Mouse (Mus musculus): ENCODE data around the gene Hist1h3g. TPM values are rescaled to one million over a fixed set of nuclear protein-coding genes. Genes with fewer than 3 reads are reported as not detected.

Hist1h3g gene
- total and polyA plus RNA-seq, 2 experiments from 2014 or later = 2.4 to 709 TPM

DNA sequence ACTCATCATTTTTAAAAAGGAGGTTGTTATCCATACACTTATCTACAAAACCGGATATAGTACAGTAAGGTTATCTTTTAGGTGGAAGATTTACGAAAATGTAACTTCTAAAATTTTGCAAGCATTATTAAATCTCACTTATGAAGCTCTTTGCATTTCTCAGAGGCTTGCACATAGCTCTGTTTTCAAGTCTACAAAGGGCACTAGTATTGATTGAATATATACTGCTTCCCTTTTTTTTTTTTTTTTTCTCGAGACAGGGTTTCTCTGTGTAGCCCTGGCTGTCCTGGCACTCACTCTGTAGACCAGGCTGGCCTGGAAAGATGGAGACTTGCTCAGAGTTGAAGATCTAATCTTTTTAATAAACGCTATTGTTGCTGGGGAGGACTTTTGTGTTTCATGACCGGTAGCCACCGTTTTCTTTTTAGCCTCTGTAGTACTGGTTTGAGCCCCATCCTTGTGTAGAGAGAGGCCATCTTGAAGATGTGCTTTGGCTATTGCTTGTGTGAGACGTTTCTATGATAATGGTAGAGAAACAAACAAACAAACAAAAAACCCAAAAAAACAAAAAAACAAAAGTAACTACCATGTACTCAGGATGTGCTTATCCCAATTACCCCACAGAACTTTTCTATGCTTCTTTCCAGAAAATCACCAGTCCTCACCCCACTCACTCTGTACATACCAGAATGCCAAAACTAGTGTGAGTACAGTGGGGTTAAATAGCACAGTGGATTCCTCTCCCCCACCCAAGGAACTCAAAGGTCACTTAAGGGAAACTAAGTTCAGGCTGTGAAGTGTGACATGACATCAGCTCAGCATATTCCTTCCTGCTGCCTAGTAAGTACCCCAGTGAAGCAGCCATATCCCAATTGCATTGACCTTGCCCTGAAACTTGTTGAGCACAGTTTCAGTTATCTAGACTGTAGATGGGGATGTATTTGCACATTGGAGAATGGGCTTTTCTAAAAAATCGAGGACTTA lies 17.0 kb downstream of the Hist1h3g start:
- Histone ChIP-seq H3K9ac (replicated peaks; ENCODE audit: low read depth, low read length) (peak overlapping the region; percentile 50; the same call in 1 of the 2 replicates), H3K4me3 (ENCODE audit: low read depth, low read length) (peak overlapping the region; percentile 47), H3K27ac (ENCODE audit: low read depth) (peak overlapping the region; percentile 85), H3K27me3 (ENCODE audit: control insufficient read depth, insufficient read depth, low read length) (no peaks in the 10 kb centered on the region), H3K4me2 (ENCODE audit: low read depth, low read length) (peak overlapping the region; percentile 59), H3K9me3 (replicated peaks; ENCODE audit: control insufficient read depth, low read length) (no peaks in the 10 kb centered on the region), H3K4me1 (ENCODE audit: control insufficient read depth, insufficient read depth) (peaks cover 5% of the 10 kb centered on the region; the same call in 1 of the 2 replicates), H3K36me3 (replicated peaks; ENCODE audit: control insufficient read depth, insufficient read depth, low read length) (no peaks in the 10 kb centered on the region)
- DNase-seq (ENCODE audit: low spot score) (no peak), ATAC-seq (ENCODE audit: insufficient read depth, low read depth) (no peak)
- 46% methylated on average over 8 of the region's 8 CpGs for WGBS
- TF ChIP-seq CTCF (IDR thresholded peaks at IDR 0.05; ENCODE audit: low read depth) (no peak), EP300 (IDR thresholded peaks at IDR 0.05; ENCODE audit: low read depth) (no peak)

DNA sequence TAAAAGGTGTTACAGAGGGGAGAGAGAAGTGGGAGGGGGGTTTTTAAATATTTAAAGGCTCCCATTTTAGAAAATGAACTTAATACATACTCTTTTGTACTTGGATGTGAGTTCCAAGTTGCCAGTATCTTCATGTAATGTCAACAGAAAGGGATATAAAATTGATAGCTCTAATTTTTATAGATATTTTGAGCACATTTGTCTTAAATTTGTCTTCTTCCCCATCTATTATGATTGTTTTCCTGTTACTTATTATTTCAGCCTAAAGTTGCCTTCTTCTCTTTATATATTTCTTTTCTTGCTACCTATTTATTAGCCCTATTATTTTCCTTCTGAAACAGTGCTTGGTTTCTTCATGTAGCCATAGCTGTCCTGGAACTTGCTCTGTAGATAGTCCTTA lies 17.7 kb downstream of the Hist1h3g start, which contains the start of gene Hist1h1d:
Gene Hist1h1d, plus strand, starts transcription at position 301 of the 400 bp plus-strand sequence.
- DNase-seq (ENCODE audit: low spot score) (no peak), ATAC-seq (ENCODE audit: insufficient read depth, low read depth) (no peak)
- Histone ChIP-seq H3K4me2 (ENCODE audit: low read depth, low read length) (peak within 1 kb of the TSS; percentile 85; the same call in 1 of the 2 replicates), H3K4me3 (ENCODE audit: low read depth, low read length) (no peak within 1 kb of the TSS), H3K9ac (replicated peaks; ENCODE audit: low read depth, low read length) (no peak within 1 kb of the TSS), H3K27ac (ENCODE audit: low read depth) (peak within 1 kb of the TSS; percentile 85; the same call in 1 of the 2 replicates), H3K9me3 (replicated peaks; ENCODE audit: control insufficient read depth, low read length) (no peaks in the 10 kb centered on the region), H3K36me3 (replicated peaks; ENCODE audit: control insufficient read depth, insufficient read depth, low read length) (no peaks in the 10 kb centered on the region), H3K4me1 (ENCODE audit: control insufficient read depth, insufficient read depth) (peaks cover 5% of the 10 kb centered on the region; the same call in 1 of the 2 replicates), H3K27me3 (ENCODE audit: control insufficient read depth, insufficient read depth, low read length) (no peaks in the 10 kb centered on the region)
- no peak for TF ChIP-seq EP300 (IDR thresholded peaks at IDR 0.05; ENCODE audit: low read depth)
- TF ChIP-seq CTCF (IDR thresholded peaks at IDR 0.05; ENCODE audit: low read depth) = no peak

DNA sequence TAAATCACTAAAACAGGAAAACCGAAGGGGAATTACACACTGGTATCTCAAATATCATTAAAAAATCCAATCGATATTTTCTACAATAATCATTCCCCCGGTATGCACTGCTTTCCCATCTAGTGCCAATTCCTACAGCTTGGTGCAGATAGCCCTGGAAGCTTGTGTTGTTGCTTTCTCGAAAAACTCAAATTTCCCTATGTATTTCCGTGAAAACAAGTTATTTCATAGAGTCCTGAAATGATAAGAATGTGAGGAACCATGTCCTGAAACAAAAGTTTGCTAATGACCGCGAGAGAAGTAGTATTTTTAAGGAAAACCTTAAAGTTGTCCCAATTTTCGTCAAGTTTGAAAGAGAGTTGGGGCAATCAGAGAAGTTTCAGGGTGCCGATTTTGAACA lies 19.2 kb downstream of the Hist1h3g start:
- TF ChIP-seq EP300 (IDR thresholded peaks at IDR 0.05; ENCODE audit: low read depth) (no peak), CTCF (IDR thresholded peaks at IDR 0.05; ENCODE audit: low read depth) (no peak)
- ATAC-seq (ENCODE audit: insufficient read depth, low read depth) (no peak), DNase-seq (ENCODE audit: low spot score) (no peak)
- Histone ChIP-seq H3K4me3 (ENCODE audit: low read depth, low read length) (peak overlapping the region; percentile 56), H3K9me3 (replicated peaks; ENCODE audit: control insufficient read depth, low read length) (no peaks in the 10 kb centered on the region), H3K4me2 (ENCODE audit: low read depth, low read length) (peak overlapping the region; percentile 85), H3K4me1 (ENCODE audit: control insufficient read depth, insufficient read depth) (peaks cover 5% of the 10 kb centered on the region; the same call in 1 of the 2 replicates), H3K9ac (replicated peaks; ENCODE audit: low read depth, low read length) (peak overlapping the region; percentile 83), H3K27me3 (ENCODE audit: control insufficient read depth, insufficient read depth, low read length) (no peaks in the 10 kb centered on the region), H3K27ac (ENCODE audit: low read depth) (peak overlapping the region; percentile 88), H3K36me3 (replicated peaks; ENCODE audit: control insufficient read depth, insufficient read depth, low read length) (no peaks in the 10 kb centered on the region)
- WGBS = 19% methylated on average over 9 of the region's 9 CpGs

- H3K4me1 ChIP-seq (ENCODE audit: control insufficient read depth, insufficient read depth) = peaks cover 5% of the 10 kb centered on the region; the same call in 1 of the 2 replicates
- H3K4me2 ChIP-seq (ENCODE audit: low read depth, low read length) = peak overlapping the region; percentile 85
- no peaks in the 10 kb centered on the region for H3K9me3 ChIP-seq (replicated peaks; ENCODE audit: control insufficient read depth, low read length)
- H3K4me3 ChIP-seq (ENCODE audit: low read depth, low read length) = peak overlapping the region; percentile 56
- ATAC-seq (ENCODE audit: insufficient read depth, low read depth) = peak; percentile 81
- WGBS = under 1% methylated on average over 54 of the region's 54 CpGs
- no peaks in the 10 kb centered on the region for H3K36me3 ChIP-seq (replicated peaks; ENCODE audit: control insufficient read depth, insufficient read depth, low read length)
- TF ChIP-seq EP300 (IDR thresholded peaks at IDR 0.05; ENCODE audit: low read depth) (no peak), CTCF (IDR thresholded peaks at IDR 0.05; ENCODE audit: low read depth) (no peak)
- no peaks in the 10 kb centered on the region for H3K27me3 ChIP-seq (ENCODE audit: control insufficient read depth, insufficient read depth, low read length)
- peak overlapping the region; percentile 88 for H3K27ac ChIP-seq (ENCODE audit: low read depth)
- H3K9ac ChIP-seq (replicated peaks; ENCODE audit: low read depth, low read length) = peak overlapping the region; percentile 83
- DNase-seq (ENCODE audit: low spot score) = peak; percentile 85
Measured at GRCm38 (mm10) chr13:23554925-23555838, 20.0 kb downstream of the Hist1h3g start.

- no peaks in the 10 kb centered on the region for H3K9me3 ChIP-seq (replicated peaks; ENCODE audit: control insufficient read depth, low read length)
- WGBS = under 1% methylated on average over 18 of the region's 18 CpGs
- H3K4me1 ChIP-seq (ENCODE audit: control insufficient read depth, insufficient read depth) = 0 out of 2 replicates have a peak, but pooled peaks cover 5% of the 10 kb centered on the region
- H3K9ac ChIP-seq (replicated peaks; ENCODE audit: low read depth, low read length) = peak overlapping the region; percentile 83
- H3K4me2 ChIP-seq (ENCODE audit: low read depth, low read length) = peak overlapping the region; percentile 85
- no peaks in the 10 kb centered on the region for H3K36me3 ChIP-seq (replicated peaks; ENCODE audit: control insufficient read depth, insufficient read depth, low read length)
- H3K4me3 ChIP-seq (ENCODE audit: low read depth, low read length) = peak overlapping the region; percentile 56
- peak; percentile 98 for DNase-seq (ENCODE audit: low spot score)
- TF ChIP-seq EP300 (IDR thresholded peaks at IDR 0.05; ENCODE audit: low read depth) (peak; percentile 48; the same call in 1 of the 2 replicates), CTCF (IDR thresholded peaks at IDR 0.05; ENCODE audit: low read depth) (no peak)
- ATAC-seq (ENCODE audit: insufficient read depth, low read depth) = peak; percentile 68
- no peaks in the 10 kb centered on the region for H3K27me3 ChIP-seq (ENCODE audit: control insufficient read depth, insufficient read depth, low read length)
- peak overlapping the region; percentile 88 for H3K27ac ChIP-seq (ENCODE audit: low read depth)
Measured at GRCm38 (mm10) chr13:23555839-23556416, 20.7 kb downstream of the Hist1h3g start.
